Mouse (Mus musculus) heart, adult 9 months (tissue): Measurements from ENCODE around the gene Ofcc1.

ENCODE experiments used
- DNase-seq, 2 experiments: peaks; one replicate each; pipeline ENCODE4 v3.0.0; 2022; ENCODE audit warnings: low spot score in 2 of 2

Ofcc1 gene

GRCm38 (mm10) chr13:39997901-39998300 lies 363.3 kb downstream of the Ofcc1 start:
- no peak for DNase-seq

- no peak for DNase-seq
Measured at GRCm38 (mm10) chr13:39979294-39980061, 381.8 kb downstream of the Ofcc1 start.

- DNase-seq, result no peak
Measured at GRCm38 (mm10) chr13:39968349-39969016, 392.8 kb downstream of the Ofcc1 start.

GRCm38 (mm10) chr13:39957226-39957625 lies 404.0 kb downstream of the Ofcc1 start:
- DNase-seq, result no peak

GRCm38 (mm10) chr13:39956017-39956416 lies 405.2 kb downstream of the Ofcc1 start:
- DNase-seq, result no peak
